Mouse (Mus musculus): Measurements from ENCODE around the gene Cmtm7.

GRCm38 (mm10) chr9:114745163-114745562, 36.5 kb downstream of the Cmtm7 start:
- TF ChIP-seq EP300 (IDR thresholded peaks at IDR 0.05; ENCODE audit: insufficient read depth, low read depth, low read length) (no peak), POLR2A (IDR thresholded peaks at IDR 0.05; ENCODE audit: insufficient read depth, low read length) (no peak)

Data from ES-Bruce4 (cell line).